Mouse (Mus musculus): ENCODE data around the gene Vmn1r107.
"Not testable (repeated sequence)": the region's sequence is repeated elsewhere in the genome, so short reads cannot be mapped to it uniquely, and the experiment has no call there.

The Vmn1r107 gene

GRCm38 (mm10) chr7:20668618-20669017 lies at the start of gene Vmn1r107:
TSS of gene Vmn1r107 (plus strand) at chr7:20668918.
- DNase-seq (ENCODE audit: low read depth, low spot score) = not testable (repeated sequence)

GRCm38 (mm10) chr7:20703116-20703515 lies 34.4 kb downstream of the Vmn1r107 start, which contains the start of gene Vmn1r111:
TSS of gene Vmn1r111 (minus strand) at chr7:20703216.
- DNase-seq (ENCODE audit: low read depth, low spot score) = not testable (repeated sequence)
